Mouse (Mus musculus): ENCODE data around the gene Sh3bgrl.

Gene Sh3bgrl

DNA sequence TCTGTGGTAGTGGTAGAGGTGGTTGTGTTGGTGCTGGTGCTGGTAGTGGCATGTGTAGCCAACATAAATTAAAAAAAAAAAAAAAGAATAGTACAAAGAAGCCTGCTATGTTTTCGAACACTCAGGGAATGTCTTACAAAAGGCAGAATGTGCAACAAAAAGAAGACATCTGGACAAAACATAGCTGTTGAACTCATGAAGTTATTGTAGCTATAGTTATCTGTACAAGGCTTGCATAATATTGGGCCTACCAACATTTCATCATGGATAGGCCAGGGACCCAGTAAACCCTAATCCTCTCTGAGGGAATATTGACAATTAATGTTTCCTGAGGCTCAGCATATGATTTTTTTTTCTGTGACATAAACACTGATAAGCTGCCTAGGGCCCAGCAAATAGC lies 37.3 kb downstream of the Sh3bgrl start:
- no peak for DNase-seq

DNA sequence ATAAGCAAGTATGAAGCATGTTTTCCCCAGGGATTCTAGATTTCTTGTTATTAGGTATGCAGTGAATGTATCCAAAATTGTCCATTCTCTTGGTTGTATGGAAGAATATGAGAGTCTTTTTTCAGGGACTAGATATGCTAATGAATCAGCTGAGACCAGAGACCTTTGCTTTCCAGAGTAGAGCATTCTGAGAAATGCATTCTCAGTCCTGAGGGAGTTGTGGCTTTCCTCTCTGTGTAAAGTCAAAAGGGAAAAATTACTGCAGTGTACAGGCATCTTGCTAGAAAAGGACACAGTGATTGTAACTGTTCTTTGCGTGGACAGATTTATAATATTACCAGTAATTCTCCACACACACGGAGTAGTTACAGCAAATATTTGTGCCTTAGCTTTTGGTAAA lies 38.3 kb downstream of the Sh3bgrl start:
- DNase-seq = no peak

DNA sequence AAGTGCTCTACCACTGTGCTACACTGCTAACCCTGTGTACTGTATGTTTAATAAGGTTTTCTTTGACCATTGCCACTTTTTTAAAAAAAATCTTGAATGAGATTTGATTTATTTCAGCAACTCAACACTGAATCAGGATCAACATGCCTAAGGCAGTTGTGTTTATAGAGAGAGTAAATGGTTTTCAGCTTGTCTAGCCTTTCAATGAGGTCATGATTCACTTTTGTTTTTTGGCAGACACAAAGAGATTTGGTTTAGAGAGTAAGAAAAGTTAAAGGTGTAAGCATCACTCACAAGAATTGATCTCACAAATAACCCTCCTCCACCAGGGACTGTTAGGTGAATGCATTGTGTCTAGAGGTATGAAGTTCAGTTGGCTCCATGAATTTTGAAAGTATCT lies 41.1 kb downstream of the Sh3bgrl start:
- DNase-seq = no peak

DNA sequence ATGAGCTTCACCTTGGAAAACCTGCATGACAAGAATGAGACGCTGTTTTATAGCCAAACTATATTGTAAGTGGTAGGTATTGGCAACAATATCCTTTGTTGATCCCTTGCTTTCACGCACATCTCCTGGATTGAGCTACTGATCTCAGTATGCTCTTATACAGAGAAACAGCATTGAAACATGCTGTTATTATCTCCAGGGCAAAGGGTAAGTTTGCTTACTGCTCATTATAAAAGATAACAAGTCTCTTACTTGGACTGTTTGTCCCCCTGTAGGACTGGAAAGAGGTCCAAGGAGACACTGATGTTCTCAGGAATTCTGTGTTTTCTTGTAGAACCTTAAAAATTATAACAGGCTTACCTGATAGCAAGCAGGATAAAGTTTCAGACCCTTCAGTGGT lies 41.7 kb downstream of the Sh3bgrl start:
- DNase-seq = no peak

DNA sequence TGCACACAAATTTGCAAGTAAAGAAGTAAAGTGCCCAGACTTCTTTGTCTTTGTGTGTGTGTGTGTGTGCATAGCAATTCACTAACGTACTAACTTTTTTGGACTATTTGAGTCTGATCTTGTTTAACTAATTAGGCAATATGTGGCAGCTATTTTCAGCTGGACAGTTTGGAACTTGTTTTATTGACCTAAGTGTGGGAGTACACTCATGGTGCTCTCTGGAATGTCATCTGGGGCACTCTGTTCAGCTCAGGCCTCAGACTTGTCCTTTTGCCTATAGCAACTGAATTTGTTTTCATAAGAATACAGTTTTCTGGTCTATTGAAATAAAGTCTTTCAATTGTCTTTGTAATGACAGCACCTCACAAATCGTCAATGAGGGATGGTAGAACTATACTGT lies 42.1 kb downstream of the Sh3bgrl start:
- DNase-seq = no peak

DNA sequence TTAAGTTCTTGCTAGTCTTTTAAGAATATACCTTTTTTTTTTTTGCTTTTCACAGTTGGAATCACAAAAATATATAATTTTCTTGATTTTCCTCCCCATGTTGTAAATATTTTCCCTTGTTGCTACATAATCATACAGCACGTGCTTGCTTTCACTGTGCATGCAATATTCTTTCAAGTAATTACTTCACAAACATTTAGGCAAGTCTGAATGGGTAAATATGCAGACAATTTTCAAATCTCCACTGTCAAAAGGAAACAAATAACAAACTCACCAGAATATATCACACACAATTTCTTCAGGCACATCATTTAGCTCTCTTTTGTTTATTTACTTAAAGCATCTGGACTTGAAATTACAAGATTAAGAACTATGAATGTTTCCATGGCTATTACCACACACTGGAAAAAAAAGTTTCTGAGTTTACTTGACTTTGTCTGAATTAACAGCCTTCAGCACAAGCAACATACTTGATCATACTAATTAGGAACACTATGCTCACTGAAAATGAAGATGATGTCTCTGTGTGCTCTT lies 46.2 kb downstream of the Sh3bgrl start:
- DNase-seq = no peak

DNA sequence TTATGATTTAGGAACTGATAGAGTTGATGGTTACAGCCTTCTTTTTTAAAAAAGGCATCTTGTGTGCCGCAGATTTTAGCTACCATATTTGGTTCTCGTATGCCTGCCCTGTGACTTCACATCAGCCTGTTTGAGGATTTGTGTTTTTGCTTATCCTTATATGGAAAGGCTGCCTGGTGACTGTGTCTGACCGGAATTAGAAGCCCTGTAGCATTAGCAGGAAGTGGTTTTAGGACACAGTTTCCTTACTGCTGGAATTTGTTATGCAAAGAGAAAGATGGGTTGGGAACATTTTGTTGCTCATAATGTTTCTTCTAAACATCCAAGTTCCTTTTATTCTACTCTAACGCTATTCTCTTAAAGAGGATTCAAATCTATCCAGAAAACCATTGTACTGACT lies 47.1 kb downstream of the Sh3bgrl start:
- DNase-seq = no peak

DNA sequence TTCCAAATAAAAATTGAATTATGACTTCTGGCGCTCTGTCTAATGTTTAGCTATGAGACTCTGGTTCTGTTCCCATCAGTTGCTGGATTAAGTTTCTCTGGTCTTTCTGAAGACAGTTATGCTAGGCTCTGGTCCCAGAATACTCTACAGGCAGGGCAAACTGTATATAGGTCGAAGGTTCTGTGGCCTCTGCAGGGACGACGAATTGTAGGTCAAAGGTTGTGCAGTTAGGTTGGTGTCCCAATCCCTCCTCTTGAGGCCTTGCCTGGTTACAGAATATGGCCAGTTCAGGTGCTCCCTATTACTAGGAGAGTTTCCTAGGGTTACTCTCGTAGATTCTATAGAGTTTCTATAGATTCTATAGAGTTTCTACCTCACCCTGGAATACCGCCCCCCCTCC lies 50.6 kb downstream of the Sh3bgrl start:
- no peak for DNase-seq

DNA sequence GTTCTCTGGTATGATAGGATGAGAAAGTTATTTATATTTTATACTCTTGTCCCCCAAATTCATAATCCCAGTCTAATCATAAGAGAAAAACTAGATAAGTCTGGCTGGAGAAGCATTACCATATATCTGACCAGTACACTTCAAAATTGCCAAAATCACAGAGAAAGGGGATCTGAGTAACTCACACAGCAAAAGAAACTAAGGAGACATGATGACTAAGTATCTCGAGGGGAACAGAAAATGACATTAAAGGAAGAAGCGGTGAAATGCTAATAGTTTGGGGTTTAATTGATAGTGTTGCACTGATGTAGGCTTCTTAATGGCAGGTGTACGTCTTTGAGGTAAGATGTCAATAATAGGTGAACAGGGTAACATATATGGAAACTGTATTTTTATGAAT lies 51.9 kb downstream of the Sh3bgrl start:
- DNase-seq = no peak

DNA sequence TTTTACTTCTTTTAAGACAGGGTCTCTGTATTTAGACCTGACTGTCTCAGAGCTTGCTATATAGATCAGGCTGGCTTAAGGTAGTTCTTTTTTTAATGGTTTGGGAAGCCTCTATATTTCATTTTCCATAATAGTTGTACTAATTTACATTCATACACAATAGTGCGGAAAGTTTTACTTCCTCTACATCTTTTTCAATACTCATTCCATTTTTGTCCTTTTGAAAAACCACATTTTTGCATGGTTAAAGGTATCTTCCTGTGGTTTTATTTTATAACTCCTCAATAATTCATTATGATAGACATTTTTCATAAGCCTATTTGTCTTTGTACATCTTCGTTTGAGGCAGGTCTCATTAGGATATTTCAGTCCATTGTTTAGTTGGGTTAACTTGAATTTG lies 56.1 kb downstream of the Sh3bgrl start:
- DNase-seq = no peak

DNA sequence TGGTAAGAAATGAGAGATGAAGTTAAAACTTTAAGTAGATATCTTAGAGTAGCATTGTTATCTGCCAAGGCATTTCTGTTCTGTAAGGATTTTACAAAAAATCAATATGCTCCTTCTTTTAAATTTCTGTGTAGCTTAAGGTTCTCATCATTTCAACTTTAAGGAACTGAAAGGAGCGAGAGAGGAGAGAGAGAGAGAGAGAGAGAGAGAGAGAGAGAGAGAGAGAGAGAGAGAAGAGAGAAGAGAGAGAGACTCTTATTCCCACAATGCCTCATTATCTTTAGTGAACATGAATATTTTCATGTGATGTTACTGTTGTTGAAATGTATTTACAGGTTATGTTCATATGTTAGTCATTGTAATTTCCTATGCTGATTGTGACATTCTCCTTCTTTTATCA lies 65.2 kb downstream of the Sh3bgrl start:
- no peak for DNase-seq

DNA sequence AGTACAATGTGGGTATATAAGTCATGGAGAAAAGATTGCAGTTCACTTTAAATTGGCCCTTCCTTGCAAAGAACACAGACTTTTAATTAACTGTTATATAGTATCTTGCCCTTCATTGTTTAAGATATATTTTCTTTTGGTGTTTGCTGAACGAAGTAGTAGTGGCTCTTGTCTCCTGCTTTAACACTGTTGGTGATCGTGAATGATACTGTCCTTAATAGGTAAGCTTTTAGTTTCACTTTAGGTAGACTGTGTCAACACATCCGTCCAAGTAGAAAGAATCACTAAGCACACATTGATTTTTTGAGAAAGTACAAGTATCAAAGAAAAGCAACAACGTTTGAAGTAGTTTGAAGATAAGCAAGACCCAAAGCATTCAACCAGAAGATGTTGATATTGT lies 65.7 kb downstream of the Sh3bgrl start:
- DNase-seq = no peak

DNA sequence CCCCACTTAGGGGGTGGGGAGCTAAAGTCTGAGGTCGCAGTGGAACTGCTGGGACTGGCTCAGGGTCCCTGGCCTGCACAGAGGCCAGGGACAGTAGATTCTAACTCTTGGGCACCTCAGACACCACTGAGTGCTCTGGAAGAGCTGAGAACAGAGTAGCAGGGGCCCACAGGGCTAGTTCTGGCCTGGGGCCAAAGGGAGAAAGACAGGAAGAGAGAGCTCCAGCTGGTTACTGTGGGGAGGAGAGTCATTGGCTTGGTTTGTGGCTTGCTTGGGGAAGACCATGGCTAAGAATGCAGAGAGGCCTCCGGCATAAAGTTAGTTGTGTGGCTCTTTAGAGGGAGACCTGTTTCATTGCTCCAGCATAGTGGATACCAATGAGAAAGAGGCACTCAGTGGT lies 79.9 kb downstream of the Sh3bgrl start:
- DNase-seq = no peak

DNA sequence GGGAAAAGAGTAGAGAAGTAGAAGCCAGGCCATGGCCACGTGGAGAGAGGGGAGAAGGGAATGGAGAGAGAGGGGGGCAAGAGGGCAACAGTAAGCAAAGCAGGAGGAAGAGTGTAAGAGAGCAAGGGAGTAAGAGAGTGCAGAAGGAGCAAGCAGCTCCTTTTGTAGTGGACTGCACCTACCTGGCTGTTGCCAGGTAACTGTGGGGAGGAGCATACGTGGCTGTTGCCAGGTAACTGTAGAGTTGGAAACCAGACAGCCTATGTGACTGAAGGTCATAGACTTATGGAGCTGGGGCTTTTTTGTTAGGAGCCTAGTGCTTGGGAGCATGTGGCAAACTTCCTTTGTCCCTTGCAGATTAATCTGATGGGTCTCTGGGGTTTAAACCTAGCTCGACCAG lies 80.3 kb downstream of the Sh3bgrl start:
- DNase-seq = no peak

DNA sequence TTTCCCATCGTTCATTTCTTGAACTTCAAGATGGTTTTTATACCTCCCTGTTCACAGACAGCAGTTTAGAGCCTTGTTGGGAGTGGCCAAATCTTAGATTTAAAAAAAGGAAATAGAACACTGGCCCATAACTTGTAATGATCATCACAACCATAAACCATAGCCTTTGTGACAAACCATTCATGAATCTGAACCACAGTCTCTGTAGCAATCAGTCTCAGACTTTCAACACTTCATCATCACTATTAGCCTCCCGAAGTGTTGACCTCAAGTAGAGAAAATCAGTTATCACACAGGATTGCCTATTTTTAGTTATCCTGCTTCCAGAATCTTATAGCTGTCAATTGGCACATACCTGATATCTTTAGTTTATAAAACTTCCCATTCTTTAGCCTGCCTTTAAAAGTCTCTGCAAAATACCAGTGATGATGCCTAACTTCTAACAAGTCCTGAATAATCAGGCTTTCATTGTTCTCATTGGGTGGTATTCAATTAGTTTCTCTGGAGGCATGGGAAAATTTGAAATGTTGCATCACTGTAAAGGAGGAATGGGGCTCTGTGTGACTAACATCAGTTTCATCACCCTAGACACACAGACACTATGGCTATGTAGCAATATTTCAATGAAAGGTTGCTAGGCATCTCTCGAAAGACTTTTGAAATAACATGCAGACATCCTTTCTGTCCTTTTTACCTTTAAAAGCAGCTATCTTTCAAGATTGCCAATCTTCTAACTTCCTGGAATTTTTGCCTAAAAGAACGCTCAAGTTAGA lies 89.7 kb downstream of the Sh3bgrl start:
- DNase-seq = no peak

DNA sequence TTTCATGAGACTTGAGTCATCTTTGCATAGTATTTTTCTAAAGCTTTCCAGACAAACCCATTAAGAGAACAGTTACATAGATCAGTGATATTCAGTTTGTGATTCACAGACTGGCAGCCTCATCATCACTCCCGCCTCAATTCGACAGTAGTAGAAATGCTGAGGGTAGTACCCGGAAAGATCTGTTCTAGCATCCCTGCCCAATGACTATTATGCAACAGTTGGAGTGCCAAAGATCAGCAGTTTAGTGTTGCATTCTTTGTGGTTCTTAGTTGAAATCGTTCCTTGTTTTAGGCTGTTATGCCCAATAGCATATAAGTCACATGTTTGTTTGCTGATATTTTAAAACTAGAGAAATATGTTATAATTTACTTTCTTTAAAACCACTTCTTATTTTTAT lies 94.4 kb downstream of the Sh3bgrl start:
- DNase-seq = no peak

DNA sequence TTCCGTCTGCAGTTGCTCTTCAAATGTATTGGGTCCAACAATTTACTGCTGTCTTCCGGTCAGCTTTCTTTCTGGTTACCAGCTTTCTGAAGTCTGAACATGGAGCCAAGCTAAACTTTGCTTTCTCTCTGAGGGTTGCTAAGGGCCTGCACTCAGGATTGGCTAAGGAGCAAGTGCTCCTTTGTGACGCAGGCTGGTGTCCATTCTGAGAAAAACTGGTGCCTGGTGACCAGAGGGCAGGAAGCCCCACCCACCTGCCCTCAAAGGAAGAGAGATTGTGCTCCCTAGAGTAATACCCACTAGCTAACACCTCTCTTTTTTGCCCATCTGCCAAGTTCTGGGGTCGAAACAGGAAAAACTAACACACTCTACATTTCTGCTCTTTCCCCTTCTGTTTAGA lies 95.8 kb downstream of the Sh3bgrl start:
- no peak for DNase-seq

DNA sequence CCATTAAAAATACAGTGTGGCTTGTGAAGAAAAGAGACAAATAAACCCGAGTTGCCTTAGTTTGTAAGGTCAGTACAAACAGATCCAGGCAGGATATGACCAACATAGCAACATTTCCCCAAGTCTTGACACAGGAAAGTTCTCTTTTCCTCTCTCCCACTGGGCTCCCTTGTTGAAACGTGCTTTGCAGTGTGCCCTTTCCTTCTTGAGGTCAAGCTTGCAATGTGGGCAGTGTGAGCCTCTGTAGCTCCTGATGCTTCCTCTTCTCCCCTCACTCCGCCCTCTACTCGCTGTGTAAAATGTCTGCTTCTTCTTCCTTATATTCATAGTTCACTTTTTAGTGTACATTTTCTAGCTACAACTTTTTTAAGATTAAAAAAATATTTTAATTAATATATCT lies 96.3 kb downstream of the Sh3bgrl start:
- no peak for DNase-seq

DNA sequence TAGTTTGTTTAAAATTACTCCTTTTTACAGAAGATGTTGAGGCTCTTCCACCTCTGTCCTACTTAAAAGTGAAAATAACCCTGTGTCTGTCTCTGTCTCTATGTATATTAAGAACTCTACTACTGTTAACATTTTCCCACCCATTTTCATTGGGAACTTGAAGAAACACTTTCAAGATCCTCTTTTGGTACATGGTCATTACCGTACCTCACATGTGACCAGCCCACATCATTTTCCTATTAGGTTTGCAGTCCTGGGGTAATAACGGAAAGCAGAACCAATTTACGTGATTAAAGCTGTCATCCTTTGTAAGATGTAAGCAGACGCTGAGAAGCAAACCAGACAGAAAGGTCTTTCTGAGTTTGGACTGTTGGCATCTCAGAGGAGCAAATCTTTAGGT lies 101.3 kb downstream of the Sh3bgrl start, which contains the start of gene Gm6377:
Gm6377 (plus strand) TSS at position 289 of the 400 bp plus-strand sequence.
- no peak for DNase-seq

DNA sequence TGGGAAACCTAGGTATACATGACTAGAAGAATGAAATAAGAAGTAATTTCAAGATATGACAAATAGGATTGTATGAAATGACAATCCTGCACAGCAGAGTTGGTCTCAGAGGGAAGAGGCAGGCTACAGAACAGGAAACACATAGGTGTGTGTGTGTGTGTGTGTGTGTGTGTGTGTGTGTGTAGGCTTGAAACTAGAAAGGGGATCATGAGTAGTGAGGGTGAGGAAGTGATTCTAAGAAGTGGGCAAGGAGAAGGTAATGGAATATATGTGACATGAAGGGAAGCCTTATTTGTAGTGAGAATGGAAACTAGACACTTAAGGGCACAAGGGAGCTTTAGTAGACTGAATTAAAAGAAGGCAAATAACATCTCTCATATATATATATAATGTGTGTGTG lies 112.7 kb downstream of the Sh3bgrl start:
- DNase-seq = no peak

DNA sequence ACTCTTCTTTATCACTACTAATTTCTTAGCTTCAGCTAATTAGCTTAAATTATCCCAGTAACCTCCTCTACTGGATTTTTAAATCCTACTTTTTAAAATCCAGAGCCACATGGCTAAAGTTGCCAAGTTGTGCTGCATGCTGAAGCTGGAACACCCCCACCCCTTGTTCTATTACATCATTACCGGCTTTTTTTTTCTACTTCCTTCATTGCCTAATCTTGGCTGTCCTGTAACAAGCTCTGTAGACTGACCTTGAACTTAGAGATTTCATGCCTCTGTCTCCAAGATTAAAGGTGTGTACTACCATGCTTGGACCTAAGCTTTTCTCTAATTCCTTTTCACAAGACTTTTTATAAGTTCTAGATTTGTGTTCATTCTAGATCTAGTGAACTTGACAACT lies 133.6 kb downstream of the Sh3bgrl start:
- DNase-seq = no peak

DNA sequence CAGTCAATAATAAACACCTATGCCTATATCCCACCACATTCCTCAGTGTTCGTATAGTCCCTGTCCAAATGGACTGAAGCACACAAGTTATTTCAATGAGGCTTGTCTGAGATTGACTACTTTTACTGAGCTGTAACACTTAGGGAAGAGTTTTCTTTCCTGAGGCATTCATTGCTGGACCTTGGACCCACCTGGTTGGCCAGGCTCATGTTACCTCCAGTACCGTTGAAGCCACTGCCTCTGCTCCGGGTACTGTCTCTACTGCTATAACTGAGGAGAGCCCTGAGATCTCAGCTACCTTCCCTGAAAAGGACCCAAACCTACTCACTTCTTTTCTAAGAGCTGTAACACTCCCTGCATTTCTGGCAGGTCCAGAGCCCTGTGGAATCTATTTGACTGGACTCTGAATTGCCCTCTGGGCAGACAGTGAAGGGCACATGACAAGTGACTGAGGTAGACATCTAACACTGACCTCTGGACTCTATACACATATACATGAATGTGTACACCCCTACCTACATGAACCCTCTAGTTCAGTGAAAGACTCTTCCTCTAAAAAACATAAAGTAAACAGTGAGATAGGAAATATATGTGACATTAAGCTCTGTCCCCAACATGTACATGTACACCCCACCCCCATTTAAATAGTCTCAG lies 140.3 kb downstream of the Sh3bgrl start:
- no peak for DNase-seq

DNA sequence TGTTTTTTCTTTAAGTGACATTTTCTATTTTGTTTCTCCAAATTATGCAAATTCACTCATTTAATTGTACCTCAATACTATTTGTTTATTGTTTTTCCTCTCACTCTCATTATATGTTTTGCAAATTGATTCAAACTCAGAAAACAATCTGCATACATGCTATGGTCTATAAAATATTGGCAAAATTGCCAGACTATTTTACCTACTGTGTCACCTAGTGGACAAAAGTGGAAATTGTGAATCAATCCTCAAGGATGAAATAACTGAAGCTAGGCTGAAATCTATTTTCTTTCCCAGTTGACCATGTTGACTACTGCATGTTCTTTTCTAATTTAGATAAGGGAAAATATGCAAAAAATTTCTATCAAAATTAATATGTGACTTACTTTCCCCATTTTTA lies 143.0 kb downstream of the Sh3bgrl start:
- DNase-seq = no peak
